Mouse (Mus musculus) monocyte, adult 2 months (primary cell): Measurements from ENCODE around the gene Zbtb46.

Source experiments
- DNase-seq, 2 experiments: peaks; one replicate each; pipeline ENCODE4 v3.0.0; 2022; ENCODE audit warnings: low spot score in 2 of 2, low read depth in 1 of 2

Gene Zbtb46

DNA sequence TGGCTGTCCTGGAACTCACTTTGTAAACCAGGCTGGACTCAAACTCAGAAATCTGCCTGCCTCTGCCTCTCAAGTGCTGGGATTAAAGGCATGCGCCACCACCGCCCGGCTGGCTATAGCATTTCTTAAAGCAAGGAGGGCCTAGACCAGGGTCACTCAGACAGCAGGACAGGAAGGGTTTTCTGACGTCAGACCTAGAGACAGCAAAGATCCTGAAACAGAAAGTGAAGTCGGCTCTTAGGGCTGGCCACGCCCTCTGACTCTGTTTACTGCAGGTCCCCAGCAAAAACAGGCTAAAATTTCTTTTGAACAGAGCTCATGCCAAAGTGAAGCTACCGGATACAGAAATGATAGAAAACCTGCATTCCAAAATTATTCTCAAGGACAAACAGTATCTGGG is 49.6 kb downstream of the Zbtb46 start:
- DNase-seq = no peak

- DNase-seq = no peak
Measured at GRCm38 (mm10) chr2:181403722-181404121, 55.5 kb downstream of the Zbtb46 start.

GRCm38 (mm10) chr2:181401497-181401896 is 57.7 kb downstream of the Zbtb46 start:
- DNase-seq = no peak

- no peak for DNase-seq
Measured at GRCm38 (mm10) chr2:181397207-181397761, 61.9 kb downstream of the Zbtb46 start.

DNA sequence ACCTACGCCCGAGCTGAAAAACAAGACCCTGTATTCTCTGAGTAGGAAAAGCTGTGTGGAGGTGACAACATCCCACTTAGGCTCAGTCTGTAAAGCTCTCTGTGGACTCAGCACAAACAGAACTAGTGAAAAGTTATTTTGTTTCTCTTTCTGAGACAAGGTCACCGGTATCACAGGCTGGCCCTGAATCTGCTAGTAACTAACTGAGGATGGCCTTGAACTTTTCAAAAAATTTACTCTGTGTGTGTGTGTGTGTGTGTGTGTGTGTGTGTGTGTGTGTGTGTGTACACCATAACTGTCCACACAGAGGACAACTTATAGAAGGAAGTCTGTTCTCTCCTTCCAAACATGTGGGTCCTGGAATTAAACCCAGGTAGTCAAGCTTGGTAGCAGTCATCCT is 65.1 kb downstream of the Zbtb46 start:
- no peak for DNase-seq

DNA sequence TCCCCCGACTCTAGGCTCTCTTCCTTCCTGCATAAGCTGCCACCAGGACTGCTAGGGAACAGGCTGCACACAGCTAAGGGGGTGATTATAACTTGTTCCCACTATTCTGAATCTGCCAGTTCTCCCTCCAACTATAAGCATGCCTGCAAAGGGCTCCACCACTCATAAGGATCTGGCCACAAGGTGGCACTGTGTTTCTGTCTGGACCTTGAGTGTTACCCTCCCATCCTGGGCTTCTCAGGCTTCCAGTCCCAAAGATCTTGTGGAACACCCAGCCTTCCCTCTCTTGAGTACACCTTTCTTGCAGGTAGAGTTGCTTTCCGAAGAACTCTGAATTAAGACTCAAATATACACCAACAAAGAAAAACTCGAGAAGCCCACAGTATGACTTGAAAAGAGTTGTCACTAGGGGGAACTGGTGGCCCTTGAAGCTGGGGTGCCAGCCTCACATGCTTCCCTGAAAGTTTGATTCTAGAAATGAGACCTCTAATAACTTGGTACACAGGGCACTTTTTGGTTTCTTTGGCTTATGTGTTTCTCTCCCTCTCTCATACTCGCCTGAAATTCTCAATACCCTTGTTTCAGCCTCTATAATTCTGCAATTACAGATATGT is 66.5 kb downstream of the Zbtb46 start:
- peak; percentile 33 to 64 for DNase-seq

DNA sequence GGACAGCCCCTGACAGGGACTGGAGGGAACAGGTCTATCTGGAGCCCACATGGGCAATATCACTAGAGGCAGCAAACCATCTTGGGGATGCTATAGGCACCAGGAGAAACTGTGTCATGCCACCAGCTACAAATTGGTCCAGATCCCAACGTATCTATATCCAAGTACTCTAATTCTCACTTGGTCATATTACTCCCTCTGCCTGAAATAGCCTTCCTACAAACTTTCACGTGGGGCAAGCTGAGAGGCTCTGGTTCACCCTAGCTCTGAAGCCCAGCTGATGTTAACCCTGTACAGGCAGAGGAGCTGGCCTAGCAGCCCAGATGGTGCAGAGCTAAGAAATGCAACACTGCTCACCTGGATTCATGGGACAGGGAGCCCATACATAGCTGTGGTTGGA is 67.7 kb downstream of the Zbtb46 start:
- no peak for DNase-seq

GRCm38 (mm10) chr2:181391022-181391421 is 68.2 kb downstream of the Zbtb46 start:
- no peak for DNase-seq

DNA sequence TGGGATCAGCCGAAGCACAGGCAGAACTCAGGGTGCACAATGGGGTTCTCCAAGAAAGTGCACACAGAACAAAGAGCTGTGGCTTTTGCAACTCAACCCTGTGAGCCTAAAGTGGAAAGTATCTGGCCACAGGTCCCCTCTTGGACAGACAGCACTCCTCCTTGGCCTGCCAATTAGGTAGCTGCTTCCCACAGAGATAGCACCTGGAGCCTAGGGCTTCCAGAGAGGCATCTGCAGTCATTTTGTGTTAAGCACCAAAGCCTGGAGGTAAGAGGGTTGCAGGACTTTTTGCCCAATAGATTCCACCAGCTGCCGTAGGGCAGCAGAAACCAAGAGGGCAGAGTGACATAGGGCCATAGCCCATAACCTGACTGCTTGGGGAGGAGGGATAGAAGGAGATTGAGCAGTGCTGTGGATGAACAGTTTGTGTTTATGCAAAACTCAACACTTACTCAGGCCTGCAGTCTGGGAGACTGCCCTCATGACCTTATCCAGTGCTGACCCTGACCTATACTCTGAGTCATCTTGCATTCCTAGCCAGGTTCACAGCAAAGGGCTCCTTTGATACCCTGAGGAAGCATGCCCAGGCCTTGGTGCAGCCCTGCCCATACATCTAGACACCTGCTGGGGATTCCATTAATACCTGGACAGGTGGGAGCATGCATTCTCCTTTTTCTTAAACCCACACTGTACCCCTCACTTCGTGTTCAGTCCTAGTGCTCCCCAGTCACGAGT is 68.9 kb downstream of the Zbtb46 start:
- no peak for DNase-seq

GRCm38 (mm10) chr2:181386663-181387210 is 72.5 kb downstream of the Zbtb46 start:
- DNase-seq = no peak

GRCm38 (mm10) chr2:181385885-181386284 is 73.3 kb downstream of the Zbtb46 start:
- DNase-seq = no peak

DNA sequence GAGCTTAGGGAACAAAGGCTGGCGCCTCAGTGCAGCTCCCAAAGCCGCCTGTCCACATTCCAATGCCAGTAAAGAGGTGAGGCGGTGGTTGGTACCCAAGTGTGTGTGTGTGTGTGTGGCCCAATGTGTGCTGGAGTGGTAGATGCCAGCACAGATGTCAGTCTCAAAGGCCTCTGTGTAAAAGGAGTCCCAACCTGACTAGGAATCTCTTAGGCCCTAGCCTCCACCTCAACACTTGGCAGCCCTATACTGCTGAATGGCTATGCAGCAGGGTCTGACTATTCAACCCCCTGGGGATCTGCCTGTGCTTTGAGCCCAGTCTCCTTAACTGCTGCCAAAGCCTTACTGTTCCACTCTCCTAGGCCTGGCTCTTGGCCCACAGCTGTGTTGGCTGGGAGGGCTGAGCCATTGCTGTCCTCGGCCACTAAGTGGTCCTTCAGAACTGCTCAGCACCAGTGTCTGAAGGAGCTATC is 74.3 kb downstream of the Zbtb46 start:
- no peak for DNase-seq

DNA sequence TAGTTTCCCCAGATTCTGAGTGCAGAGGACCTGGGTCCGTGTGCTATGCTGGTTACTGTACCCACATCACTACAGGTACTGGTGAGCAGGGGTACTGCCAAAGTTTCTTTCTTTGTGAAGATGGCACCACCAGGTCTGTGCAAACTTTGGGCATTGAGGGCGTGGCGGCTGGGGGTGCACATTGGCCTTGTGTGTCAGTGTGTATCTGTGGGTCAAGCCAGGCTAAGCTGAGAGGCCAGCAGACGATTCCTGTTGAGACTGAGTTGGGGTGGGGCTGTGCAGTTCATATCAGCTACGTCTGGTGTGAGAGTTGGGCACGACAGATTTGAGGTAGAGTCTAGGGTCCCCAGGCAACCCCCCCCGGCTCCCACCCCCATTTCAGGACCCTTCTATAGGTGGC is 74.8 kb downstream of the Zbtb46 start:
- no peak for DNase-seq

GRCm38 (mm10) chr2:181381631-181382306 is 77.5 kb downstream of the Zbtb46 start:
- no peak for DNase-seq

GRCm38 (mm10) chr2:181381107-181381506 is 78.1 kb downstream of the Zbtb46 start:
- no peak for DNase-seq

DNA sequence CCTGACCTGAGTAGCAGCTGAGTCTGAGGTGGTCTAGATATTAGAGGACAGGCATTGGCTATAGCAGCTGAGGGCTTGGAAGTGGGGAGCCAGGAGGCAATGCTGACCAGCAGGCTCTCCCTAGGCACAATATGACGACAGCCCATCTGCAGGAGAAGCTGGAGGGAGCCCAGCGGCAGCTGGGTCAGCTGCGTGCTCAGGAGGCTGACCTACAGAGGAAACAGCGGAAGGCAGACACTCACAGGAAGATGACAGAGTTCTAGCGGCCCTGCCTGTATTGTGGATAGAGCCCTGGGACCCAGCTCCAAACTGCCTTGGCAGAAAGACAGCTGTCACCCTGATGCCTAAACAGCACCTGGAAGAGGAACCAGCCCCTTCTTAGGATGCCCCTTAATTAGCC is 79.0 kb downstream of the Zbtb46 start:
- no peak for DNase-seq

DNA sequence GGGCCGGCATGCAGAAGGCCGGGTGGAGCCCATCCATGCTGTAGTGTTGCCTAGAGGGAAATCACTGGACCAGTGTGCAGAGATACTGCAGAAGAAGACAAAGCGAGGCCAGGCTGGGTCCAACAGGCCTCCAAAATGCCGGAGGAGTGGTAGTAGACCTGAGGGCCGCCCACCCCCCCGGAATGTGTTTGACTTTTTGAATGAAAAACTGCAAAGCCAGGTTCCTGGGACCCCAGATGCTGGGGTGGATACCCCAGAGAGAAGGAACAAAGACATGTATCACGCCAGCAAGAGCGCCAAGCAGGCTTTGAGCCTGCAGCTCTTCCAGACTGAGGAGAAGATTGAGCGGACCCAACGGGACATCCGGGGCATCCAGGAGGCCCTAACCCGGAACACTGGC is 79.4 kb downstream of the Zbtb46 start, which contains the start of gene Lime1:
Lime1 (plus strand) TSS at position 301 of the 400 bp plus-strand sequence.
- DNase-seq = no peak

- DNase-seq = no peak
Measured at GRCm38 (mm10) chr2:181378701-181379100, 80.5 kb downstream of the Zbtb46 start.

- no peak for DNase-seq
Measured at GRCm38 (mm10) chr2:181377230-181377629, 82.0 kb downstream of the Zbtb46 start.

- DNase-seq = no peak
Measured at GRCm38 (mm10) chr2:181375787-181376186, 83.4 kb downstream of the Zbtb46 start.

GRCm38 (mm10) chr2:181370001-181370400 is 89.2 kb downstream of the Zbtb46 start:
- no peak for DNase-seq
